Mouse (Mus musculus) left cerebral cortex, adult 2 months (tissue): ENCODE data around the gene Trim2. TPM values are rescaled to one million over a fixed set of nuclear protein-coding genes. Genes with fewer than 3 reads are reported as not detected.

Experiments
- DNase-seq, 2 experiments: peaks; one replicate each; pipeline ENCODE4 v3.0.0; 2021 to 2022; ENCODE audit warnings: low spot score in 2 of 2, mixed read lengths in 1 of 2; ENCODE audit errors: extremely low spot score in 1 of 2
- H3K27ac ChIP-seq: fragments of 200-600 bp; 2 replicates; pipeline ENCODE4 v1.8.1; 2022
- H3K4me3 ChIP-seq: fragments of 200-600 bp; 2 replicates; pipeline ENCODE4 v1.8.1; 2022
- CTCF ChIP-seq: fragments of 200-600 bp; IDR thresholded peaks from 2 replicates; pipeline ENCODE4 v1.8.1; 2022; ENCODE audit warnings: antibody characterized with exemption, mild to moderate bottlenecking, moderate library complexity
- intact Hi-C: fragments of 180-260 bp; cut with DNase I; formaldehyde crosslinking; loops from one replicate; pipeline ENCODE4 v1.15.1; 2025
- total RNA-seq, 2 experiments: library from RNA; stranded (reverse); gene quantifications; 2 replicates each; pipeline ENCODE4 v1.2.3; 2021

The Trim2 gene
- total RNA-seq, 2 experiments from 2014 or later = 246 to 280 TPM

DNA sequence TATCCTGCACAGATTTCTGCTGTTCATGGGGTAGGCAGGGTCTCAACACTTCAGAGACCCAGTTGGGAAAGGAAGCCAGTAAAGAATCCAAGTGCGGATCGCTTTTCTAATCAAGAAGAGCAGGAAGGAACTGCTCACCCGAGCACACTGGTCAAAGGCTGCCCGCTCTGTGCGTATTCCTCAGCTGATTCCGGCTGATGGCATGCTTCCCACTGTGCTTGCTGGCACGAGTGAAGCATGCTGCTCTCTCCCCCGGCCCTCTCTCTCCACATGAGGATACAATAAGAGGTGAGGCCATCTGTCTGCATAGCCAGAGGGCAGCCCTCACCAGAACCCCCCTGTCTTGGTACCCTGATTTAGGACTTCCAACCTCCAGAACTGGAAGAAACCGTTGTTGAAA lies 91.4 kb downstream of the Trim2 start:
- H3K27ac ChIP-seq = peak overlapping the region; percentile 28
- H3K4me3 ChIP-seq = peak overlapping the region; percentile 12
- DNase-seq = no peak

GRCm38 (mm10) chr3:84214501-84214900 lies 92.2 kb downstream of the Trim2 start:
- Histone ChIP-seq H3K4me3 (no peak overlapping the region), H3K27ac (no peak overlapping the region; the same call in 1 of the 2 replicates)
- TF ChIP-seq CTCF = no peak
- peak in 1 of 2 experiments; percentile 62 for DNase-seq
- intact Hi-C loops = no loop called here

More for the DNA sequence above, 91.4 kb downstream of the Trim2 start:
- intact Hi-C loops = loop anchor here (5.0 kb wide), 1 partner anchor 38 kb away; no protein-coding TSS in a partner anchor
- no peak for TF ChIP-seq CTCF

DNA sequence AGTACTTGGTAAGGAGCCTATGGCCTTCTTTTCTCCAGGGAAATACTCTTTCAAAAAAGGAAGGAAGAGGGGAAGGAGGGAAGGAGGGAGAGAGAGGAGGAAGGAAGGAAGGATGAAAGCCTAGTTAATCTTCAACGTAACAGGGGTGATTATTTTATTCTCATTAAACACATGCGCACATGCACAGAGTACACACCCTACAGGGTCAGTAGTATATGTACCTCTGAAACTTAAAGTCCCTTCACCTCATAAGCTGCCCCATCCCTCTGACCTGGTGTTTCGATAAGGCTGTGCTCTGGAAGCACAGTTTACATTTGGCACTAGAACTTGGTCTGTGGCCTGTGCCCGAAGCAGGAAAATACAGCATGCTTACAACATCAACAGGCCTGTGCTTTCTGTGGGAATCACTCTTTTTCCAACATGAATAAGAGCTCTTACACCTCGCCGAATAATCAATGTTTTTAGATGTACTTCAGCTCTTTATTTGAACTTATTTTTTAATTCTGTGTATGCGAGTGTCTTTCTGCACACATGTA lies 95.3 kb downstream of the Trim2 start:
- Histone ChIP-seq H3K4me3 (no peak overlapping the region), H3K27ac (no peak overlapping the region)
- DNase-seq = no peak
- TF ChIP-seq CTCF = no peak
- intact Hi-C loops = no loop called here

DNA sequence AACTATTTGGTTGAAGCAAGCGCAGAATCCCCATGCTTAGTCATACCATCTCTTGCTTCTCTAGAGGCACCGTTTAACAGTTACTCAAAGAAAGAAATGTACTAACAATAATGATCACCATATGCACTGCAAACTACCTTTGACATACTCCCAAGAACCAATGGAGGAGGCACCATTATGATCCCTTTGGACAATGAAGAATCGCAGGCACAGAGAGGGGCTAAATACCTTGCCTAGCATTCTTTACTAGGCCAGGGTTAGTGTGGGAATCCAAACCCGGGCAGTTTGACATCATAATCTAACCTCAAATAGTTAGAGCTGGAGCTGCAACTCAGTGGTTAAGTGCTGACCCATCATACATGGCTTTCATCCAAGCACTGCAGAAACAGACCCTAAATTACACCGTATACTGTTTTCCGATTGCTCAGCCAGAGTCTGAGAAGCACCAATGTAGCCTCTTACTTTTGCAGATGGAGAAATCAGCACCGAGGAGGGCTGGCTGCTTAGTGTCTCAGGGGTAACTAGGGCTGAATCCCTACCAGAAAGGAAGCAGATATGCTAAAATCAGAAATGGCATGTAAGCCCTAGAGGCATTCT lies 97.7 kb downstream of the Trim2 start:
- no peak for TF ChIP-seq CTCF
- DNase-seq = no peak
- intact Hi-C loops = no loop called here
- H3K27ac ChIP-seq = peak overlapping the region; percentile 15; the same call in 1 of the 2 replicates
- no peak overlapping the region for H3K4me3 ChIP-seq

DNA sequence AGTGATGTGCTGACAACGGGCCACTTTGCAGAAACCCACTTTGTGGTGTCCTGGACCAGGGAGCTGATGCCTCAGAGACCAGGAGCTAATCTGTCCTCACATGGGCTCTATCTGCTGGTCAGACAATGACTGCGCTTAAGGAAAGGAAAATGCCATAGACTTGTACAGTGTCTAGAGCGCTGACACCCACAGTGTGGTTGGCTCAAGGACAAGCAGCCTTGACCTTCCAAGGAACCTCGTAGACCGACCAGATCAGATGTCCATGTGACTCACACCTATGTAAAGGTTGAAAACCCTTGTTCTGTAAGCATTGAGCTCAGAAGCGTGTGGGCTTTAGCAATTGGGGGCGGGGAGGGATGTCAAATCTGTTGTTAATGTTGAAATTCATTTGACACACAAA lies 98.2 kb downstream of the Trim2 start:
- intact Hi-C loops = no loop called here
- no peak overlapping the region; the same call in 1 of the 2 replicates for H3K27ac ChIP-seq
- no peak overlapping the region for H3K4me3 ChIP-seq
- no peak for TF ChIP-seq CTCF
- DNase-seq = no peak

DNA sequence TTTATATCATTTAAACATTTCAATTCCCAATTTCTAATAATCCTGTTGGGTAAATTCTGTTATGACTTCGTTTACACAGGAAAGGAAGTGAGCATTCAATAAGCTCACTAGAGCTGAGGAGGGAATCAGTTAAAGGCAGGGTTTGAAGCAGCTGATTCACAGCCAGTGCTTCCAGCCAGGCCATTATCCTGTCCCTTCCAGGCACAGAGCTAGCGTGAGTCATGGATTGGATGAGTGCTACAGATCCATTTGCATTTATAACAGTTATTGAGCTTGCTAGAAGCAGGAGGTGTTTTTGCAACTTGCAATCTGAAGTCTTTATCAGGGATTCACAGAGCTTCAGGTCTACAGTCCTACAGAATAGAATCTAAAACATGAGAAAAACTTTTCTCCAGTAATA lies 99.3 kb downstream of the Trim2 start:
- no peak for DNase-seq
- no peak for TF ChIP-seq CTCF
- intact Hi-C loops = no loop called here
- no peak overlapping the region for H3K4me3 ChIP-seq
- H3K27ac ChIP-seq = peak overlapping the region; percentile 66; the same call in 1 of the 2 replicates

GRCm38 (mm10) chr3:84206106-84206505 lies 100.6 kb downstream of the Trim2 start:
- intact Hi-C loops = no loop called here
- H3K27ac ChIP-seq = peak overlapping the region; percentile 18; the same call in 1 of the 2 replicates
- no peak overlapping the region for H3K4me3 ChIP-seq
- DNase-seq = no peak
- no peak for TF ChIP-seq CTCF

DNA sequence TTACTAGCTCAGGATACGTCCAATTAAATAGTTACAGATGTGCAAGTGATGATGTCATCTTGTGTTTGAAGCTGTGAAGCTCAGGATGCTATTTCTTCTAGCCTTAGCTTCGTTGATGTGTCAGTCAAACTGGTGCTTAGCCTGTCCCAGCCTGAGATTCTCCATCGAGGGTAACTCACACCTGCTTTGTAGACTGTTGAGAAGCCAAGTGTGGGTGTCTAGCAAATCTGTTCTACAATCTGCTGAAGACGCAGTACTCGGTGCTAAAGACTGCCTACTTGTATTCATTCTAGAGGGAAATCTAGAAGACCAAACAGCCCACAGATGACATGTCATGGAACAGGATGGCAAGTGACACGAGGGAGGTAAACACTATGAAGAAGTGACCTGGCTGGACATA lies 101.0 kb downstream of the Trim2 start:
- DNase-seq = no peak
- no peak for TF ChIP-seq CTCF
- intact Hi-C loops = no loop called here
- no peak overlapping the region; the same call in 1 of the 2 replicates for H3K27ac ChIP-seq
- no peak overlapping the region for H3K4me3 ChIP-seq

- intact Hi-C loops = loop anchor here (1.0 kb wide), 1 partner anchor 42 kb away; no protein-coding TSS in a partner anchor
- Histone ChIP-seq H3K27ac (no peak overlapping the region), H3K4me3 (no peak overlapping the region)
- TF ChIP-seq CTCF = no peak
- DNase-seq = no peak
Observed at GRCm38 (mm10) chr3:84204640-84205039, 102.0 kb downstream of the Trim2 start.

- TF ChIP-seq CTCF = no peak
- H3K4me3 ChIP-seq = no peak overlapping the region
- intact Hi-C loops = no loop called here
- DNase-seq = no peak
- no peak overlapping the region; the same call in 1 of the 2 replicates for H3K27ac ChIP-seq
Observed at GRCm38 (mm10) chr3:84200559-84201420, 105.9 kb downstream of the Trim2 start.

DNA sequence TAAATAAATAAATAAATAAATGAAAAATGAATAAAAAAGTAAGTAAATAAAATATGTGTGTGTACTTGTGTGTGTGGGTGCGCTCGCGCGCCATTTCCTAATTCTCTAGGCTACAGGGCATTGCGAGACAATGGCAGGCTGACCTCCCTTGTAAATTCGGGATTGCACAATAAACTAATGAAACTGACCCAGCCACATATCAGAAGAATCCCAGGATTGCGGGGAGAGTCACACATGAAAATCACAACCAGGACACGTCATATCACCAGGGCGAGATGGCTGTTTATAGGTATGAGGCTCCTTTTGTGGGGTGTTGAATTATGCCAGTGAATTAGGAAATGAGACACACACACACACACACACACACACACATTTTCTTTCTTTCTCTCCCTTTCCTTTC lies 107.2 kb downstream of the Trim2 start:
- H3K4me3 ChIP-seq = no peak overlapping the region
- intact Hi-C loops = no loop called here
- no peak for TF ChIP-seq CTCF
- no peak overlapping the region for H3K27ac ChIP-seq
- DNase-seq = no peak

DNA sequence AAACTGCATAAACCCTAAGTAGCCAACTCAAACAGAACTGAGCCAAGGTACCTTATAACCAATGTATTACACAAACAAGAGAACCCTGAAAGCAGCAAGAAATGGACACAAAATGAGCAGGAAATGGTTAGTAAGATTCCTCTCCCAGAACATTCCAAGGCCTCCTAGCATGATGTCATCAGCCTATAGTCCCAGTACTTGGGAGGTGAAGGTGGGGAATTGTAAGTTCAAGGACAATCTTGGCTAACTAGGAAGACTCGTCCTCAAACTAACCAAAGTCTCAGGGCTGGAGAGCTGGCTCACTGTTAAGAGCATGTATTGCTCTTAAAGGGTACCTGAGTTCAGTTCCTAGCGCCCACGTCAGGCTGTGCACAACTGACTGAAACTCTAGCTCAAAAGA lies 108.4 kb downstream of the Trim2 start:
- no peak for TF ChIP-seq CTCF
- DNase-seq = no peak
- intact Hi-C loops = no loop called here

More for the DNA sequence above, 108.4 kb downstream of the Trim2 start:
- Histone ChIP-seq H3K4me3 (no peak overlapping the region), H3K27ac (no peak overlapping the region)
